Mouse (Mus musculus) intestine, embryonic 16.5 days (tissue): ENCODE data around the gene Braf. TPM values are rescaled to one million over a fixed set of nuclear protein-coding genes. Genes with fewer than 3 reads are reported as not detected.

Source experiments
- polyA plus RNA-seq: library from polyadenylated mRNA; unstranded; fragments of >200 nt; fragmentation: Nextera tagmentation; extraction: Ambion mirVana; gene quantifications from 2 replicates; pipeline ENCODE4 v1.2.1, GENCODE M21; 2015

The Braf gene
- polyA plus RNA-seq, 1 experiment from 2014 or later: 8.6 TPM

Other genes with a start within 250 kb of the Braf start
- 6.5 and 8.1 TPM in 2 replicates for gene Dennd2a, start 167.6 kb downstream of the Braf start, polyA plus RNA-seq
- 30.5 and 30.8 TPM in 2 replicates for gene Adck2, start 151.6 kb downstream of the Braf start, polyA plus RNA-seq
- gene Gm42420, start 139.7 kb downstream of the Braf start, polyA plus RNA-seq: 1.5 and 2.1 TPM in 2 replicates
- gene Ndufb2, start 132.9 kb downstream of the Braf start, polyA plus RNA-seq: 408 and 423 TPM in 2 replicates
- gene Mrps33, start 85.5 kb upstream of the Braf start, polyA plus RNA-seq: 145 and 154 TPM in 2 replicates
- 0.62 and 0.67 TPM in 2 replicates for gene Tmem178b, start 147.8 kb upstream of the Braf start, polyA plus RNA-seq